Mouse (Mus musculus): ENCODE data around the gene Pnkp. TPM values are rescaled to one million over a fixed set of nuclear protein-coding genes. Genes with fewer than 3 reads are reported as not detected.
A peak's percentile ranks its signal among the peaks of the same experiment; 100 is the strongest.

Pnkp gene
- polyA plus RNA-seq, 1 experiment from 2014 or later, result 30.5 TPM

DNA sequence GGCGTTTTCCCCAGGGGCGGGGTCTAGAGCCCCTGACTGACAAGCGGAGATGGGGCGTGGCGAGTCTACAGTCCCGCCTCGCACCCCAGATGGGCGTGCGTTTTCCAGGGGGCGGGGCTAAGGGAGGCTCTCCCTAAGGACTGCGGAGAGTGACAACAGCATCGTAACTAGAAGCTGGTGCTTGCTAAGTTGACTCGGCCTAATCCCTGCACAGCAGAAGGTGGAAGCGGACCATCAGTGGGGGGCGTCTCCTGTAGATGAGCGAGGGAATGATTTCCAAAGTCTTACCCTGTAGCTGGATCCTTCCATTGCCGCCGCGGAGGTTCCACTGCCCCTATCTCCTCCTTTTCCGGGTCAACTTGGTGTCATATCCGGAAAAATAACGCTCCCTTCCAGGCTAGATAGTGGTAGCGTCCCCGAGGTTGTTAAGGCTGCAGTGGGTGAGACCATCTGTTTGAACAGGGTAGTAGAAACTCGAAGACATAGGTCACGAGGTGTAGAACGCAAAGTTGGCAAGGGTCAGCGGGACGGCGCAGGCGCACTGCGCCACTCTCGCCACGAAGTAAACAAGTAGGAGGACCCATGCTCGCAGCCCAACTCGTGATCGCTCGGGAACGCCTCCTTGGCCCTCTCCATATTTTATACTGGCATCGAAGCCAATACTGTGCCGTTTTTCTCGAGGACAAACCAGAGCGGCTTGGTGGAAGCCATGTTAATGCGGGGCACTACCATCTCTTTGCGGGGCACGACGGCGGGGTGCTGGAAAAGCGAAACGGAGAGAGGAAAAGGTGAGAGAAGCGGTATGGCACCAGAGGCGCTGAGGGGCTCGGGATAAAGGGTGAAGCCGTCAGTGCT, 8.2 kb upstream of the Pnkp start, which contains the start of the genes Akt1s1 and Tbc1d17:
TSS of gene Akt1s1 (plus strand) at position 431 of the 855 bp plus-strand sequence.
TSS of gene Tbc1d17 (minus strand) at position 519 of the 855 bp plus-strand sequence.
- H3K4me3 ChIP-seq, result peak within 1 kb of the TSS; percentile 86
- no peaks in the 10 kb centered on the region for H3K27me3 ChIP-seq (replicated peaks)
- H3K9me3 ChIP-seq, result no peaks in the 10 kb centered on the region
- H3K9ac ChIP-seq, result peak within 1 kb of the TSS; percentile 84
- WGBS, result under 1% methylated on average over 54 of the region's 54 CpGs
- ATAC-seq (replicated peaks), result peak; percentile 90
- peak within 1 kb of the TSS; percentile 70 for H3K4me2 ChIP-seq
- H3K4me1 ChIP-seq, result peaks cover 39% of the 10 kb centered on the region
- peak within 1 kb of the TSS; percentile 99 for H3K27ac ChIP-seq
- H3K36me3 ChIP-seq (replicated peaks), result peaks cover 32% of the 10 kb centered on the region

DNA sequence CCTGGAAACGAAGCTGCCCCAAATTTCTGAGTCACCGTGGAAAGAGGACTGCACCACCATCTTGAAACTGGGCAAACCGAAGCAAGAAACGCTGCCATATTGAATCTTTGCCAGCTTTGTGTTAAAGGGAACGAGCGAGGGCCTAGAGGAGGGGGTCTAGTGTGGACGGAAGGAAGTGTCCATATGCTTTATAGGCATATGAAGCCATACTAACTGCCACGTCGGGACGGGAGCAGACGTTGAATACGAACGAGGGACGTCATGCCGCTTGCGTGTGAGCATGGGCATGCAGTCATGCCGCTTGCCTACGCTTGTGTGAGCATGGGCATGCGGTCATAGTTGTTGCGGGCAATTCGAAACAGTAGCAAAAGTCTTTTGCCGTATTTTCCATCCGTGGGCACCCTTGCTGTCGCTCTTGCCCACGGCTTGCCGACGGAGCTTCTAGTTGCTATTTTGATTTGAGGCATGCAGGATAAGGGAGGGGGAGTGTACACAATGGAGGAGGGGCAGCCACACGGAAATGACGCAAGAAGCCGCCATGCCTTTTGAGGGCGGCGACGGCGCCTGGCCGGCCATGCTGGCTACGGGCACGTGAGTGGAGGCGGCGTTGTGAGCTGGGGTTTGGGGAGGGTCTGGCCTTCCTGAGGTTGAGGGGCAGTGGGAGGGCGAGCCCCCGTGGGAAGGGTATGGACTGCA, 7.4 kb upstream of the Pnkp start:
- Histone ChIP-seq H3K27ac (peak overlapping the region; percentile 99), H3K27me3 (replicated peaks) (no peaks in the 10 kb centered on the region), H3K9ac (peak overlapping the region; percentile 84), H3K9me3 (no peaks in the 10 kb centered on the region), H3K4me3 (peak overlapping the region; percentile 86), H3K4me2 (peak overlapping the region; percentile 70), H3K4me1 (peaks cover 46% of the 10 kb centered on the region), H3K36me3 (replicated peaks) (peaks cover 25% of the 10 kb centered on the region)
- under 1% methylated on average over 41 of the region's 41 CpGs for WGBS
- ATAC-seq (replicated peaks), result peak; percentile 85

DNA sequence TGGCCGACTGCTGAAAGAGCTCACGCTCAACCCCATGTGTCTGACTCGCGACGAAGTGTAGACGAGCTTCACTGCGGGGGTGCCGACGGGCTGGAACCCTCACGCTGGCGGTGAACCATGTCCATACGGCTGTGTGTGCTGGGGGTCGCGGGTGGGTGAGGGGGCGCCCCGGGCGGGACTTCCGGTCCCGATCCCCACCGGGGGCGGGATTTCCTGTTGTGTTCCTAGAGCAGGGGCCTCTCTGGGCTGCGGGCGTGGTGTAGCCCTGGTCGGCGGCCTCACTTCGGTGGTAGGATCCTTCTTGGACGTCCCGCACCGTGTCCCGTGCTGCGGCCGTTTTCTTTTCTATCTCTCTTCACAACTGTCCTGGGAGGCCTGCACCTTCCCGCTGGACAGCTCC, 6.8 kb upstream of the Pnkp start:
- H3K4me3 ChIP-seq, result peak overlapping the region; percentile 86
- H3K9ac ChIP-seq, result peak overlapping the region; percentile 84

GRCm38 (mm10) chr7:44850789-44851624, 5.9 kb upstream of the Pnkp start:
- Histone ChIP-seq H3K27ac (peak overlapping the region; percentile 99), H3K9ac (peak overlapping the region; percentile 84; the same call in 1 of the 2 replicates), H3K4me3 (peak overlapping the region; percentile 86), H3K27me3 (replicated peaks) (no peaks in the 10 kb centered on the region), H3K36me3 (replicated peaks) (peaks cover 11% of the 10 kb centered on the region), H3K9me3 (no peaks in the 10 kb centered on the region), H3K4me1 (peaks cover 58% of the 10 kb centered on the region), H3K4me2 (peak overlapping the region; percentile 70)
- no peak for ATAC-seq (replicated peaks)
- WGBS, result 80% methylated on average over 8 of the region's 8 CpGs

More for the DNA sequence above, 6.8 kb upstream of the Pnkp start:
- Histone ChIP-seq H3K27me3 (replicated peaks) (no peaks in the 10 kb centered on the region), H3K4me2 (peak overlapping the region; percentile 70), H3K36me3 (replicated peaks) (peaks cover 19% of the 10 kb centered on the region), H3K4me1 (peaks cover 52% of the 10 kb centered on the region), H3K27ac (peak overlapping the region; percentile 99), H3K9me3 (no peaks in the 10 kb centered on the region)
- ATAC-seq (replicated peaks), result peak; percentile 31
- under 1% methylated on average over 33 of the region's 33 CpGs for WGBS

GRCm38 (mm10) chr7:44851625-44852234, 5.2 kb upstream of the Pnkp start:
- H3K4me1 ChIP-seq, result peaks cover 61% of the 10 kb centered on the region
- WGBS, result 91% methylated on average over 12 of the region's 12 CpGs
- no peak overlapping the region for H3K4me3 ChIP-seq
- H3K36me3 ChIP-seq (replicated peaks), result peaks cover 8% of the 10 kb centered on the region; the same call in 1 of the 2 replicates
- no peaks in the 10 kb centered on the region for H3K9me3 ChIP-seq
- H3K27ac ChIP-seq, result no peak overlapping the region
- no peaks in the 10 kb centered on the region for H3K27me3 ChIP-seq (replicated peaks)
- no peak for ATAC-seq (replicated peaks)
- H3K9ac ChIP-seq, result no peak overlapping the region
- H3K4me2 ChIP-seq, result no peak overlapping the region

DNA sequence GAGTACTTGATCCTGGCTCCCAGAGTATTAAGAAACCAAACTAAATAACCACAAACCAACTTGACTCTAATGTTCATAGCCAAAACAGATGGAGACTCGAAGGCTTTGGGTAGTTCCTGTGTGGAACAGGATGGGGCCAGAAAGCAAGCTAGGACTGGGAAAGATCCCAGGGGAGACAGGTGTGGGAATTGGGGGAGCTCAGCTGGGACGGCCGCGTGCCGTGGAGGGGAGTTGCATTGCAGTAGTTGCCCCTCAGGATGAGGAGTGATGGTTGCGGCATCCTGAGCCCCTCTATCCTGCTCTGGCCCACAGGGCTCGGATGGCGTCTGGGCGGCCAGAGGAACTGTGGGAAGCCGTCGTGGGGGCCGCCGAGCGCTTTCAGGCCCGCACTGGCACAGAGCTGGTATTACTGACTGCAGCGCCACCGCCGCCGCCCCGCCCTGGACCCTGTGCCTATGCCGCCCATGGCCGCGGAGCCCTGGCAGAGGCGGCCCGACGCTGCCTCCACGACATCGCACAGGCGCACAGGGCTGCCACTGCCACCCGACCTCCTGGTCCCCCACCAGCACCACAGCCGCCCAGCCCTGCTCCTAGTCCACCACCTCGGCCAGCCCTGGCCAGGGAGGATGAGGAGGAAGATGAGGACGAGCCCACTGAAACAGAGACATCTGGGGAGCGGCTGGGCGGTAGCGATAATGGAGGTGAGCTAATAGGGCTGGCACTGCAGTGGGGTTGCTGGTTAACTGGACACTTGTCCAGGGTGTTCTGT, 4.5 kb upstream of the Pnkp start:
- H3K4me2 ChIP-seq, result no peak overlapping the region
- ATAC-seq (replicated peaks), result no peak
- H3K27ac ChIP-seq, result no peak overlapping the region
- H3K36me3 ChIP-seq (replicated peaks), result peaks cover 8% of the 10 kb centered on the region; the same call in 1 of the 2 replicates
- H3K9me3 ChIP-seq, result no peaks in the 10 kb centered on the region
- H3K4me3 ChIP-seq, result no peak overlapping the region
- peaks cover 55% of the 10 kb centered on the region for H3K4me1 ChIP-seq
- WGBS, result 92% methylated on average over 36 of the region's 36 CpGs
- H3K9ac ChIP-seq, result no peak overlapping the region
- H3K27me3 ChIP-seq (replicated peaks), result no peaks in the 10 kb centered on the region

DNA sequence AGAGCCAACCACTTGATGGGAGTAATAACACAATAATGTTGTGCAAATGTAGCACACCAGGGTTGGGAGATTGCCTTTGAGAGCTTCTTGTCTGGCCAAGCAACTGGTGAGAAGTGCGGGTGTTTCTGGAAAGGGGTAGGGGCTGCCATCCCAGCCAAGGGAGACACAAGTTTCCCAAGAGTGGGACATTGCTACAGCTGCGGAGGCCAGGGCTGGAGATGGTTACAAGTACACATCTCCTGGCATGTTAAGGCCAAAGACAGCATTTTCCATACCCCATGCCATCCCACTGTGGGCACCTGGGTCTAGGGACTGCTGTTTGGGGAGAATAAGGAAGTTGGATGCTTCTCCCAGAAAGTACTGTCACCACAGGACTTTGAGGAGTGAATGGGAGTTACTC, 3.9 kb upstream of the Pnkp start:
- no peak for ATAC-seq (replicated peaks)
- 98% methylated on average over 2 of the region's 2 CpGs for WGBS

DNA sequence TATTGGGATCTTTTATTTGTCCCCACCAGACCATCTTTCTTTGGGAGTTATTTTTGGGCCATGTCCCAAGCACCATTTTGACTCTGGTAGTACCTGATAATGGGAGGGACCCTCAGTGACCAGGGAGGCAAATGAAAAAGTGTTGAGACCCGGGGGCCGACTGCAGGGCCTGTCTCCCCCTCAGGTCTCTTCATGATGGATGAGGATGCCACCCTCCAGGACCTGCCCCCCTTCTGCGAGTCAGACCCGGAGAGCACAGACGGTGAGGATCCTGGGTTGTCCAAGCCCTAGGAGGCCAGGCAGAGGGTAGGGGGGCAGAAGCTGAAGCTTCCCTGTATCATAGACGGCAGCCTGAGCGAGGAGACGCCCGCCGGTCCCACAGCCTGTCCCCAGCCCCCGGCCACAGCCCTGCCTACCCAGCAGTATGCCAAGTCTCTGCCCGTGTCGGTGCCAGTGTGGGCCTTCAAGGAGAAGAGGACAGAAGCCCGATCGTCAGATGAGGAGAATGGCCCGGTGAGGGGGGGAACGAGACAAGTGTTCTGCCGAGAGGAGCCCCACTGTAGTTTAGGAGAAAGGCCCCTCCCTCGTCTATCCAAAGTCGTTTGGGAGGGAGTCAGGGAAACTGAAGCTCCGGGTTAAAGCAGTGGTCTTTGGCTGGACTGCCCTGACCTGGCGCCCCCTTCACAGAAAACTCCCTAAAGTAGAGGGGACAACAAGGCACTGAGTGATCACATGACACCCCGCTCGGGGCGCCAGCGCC, 3.2 kb upstream of the Pnkp start:
- Histone ChIP-seq H3K4me3 (peak overlapping the region; percentile 41), H3K27me3 (replicated peaks) (no peaks in the 10 kb centered on the region), H3K4me2 (peak overlapping the region; percentile 60), H3K4me1 (peaks cover 59% of the 10 kb centered on the region), H3K9ac (peak overlapping the region; percentile 47), H3K9me3 (no peaks in the 10 kb centered on the region), H3K27ac (peak overlapping the region; percentile 82), H3K36me3 (replicated peaks) (peaks cover 8% of the 10 kb centered on the region; the same call in 1 of the 2 replicates)
- ATAC-seq (replicated peaks), result no peak
- 39% methylated on average over 26 of the region's 26 CpGs for WGBS

More for the DNA sequence above, 3.9 kb upstream of the Pnkp start:
- H3K27ac ChIP-seq, result no peak overlapping the region
- H3K4me3 ChIP-seq, result no peak overlapping the region
- no peaks in the 10 kb centered on the region for H3K27me3 ChIP-seq (replicated peaks)
- H3K4me1 ChIP-seq, result peaks cover 55% of the 10 kb centered on the region
- H3K9me3 ChIP-seq, result no peaks in the 10 kb centered on the region
- H3K4me2 ChIP-seq, result no peak overlapping the region
- H3K36me3 ChIP-seq (replicated peaks), result peaks cover 8% of the 10 kb centered on the region; the same call in 1 of the 2 replicates
- H3K9ac ChIP-seq, result no peak overlapping the region

GRCm38 (mm10) chr7:44854356-44855031, 2.4 kb upstream of the Pnkp start:
- ATAC-seq (replicated peaks), result no peak

GRCm38 (mm10) chr7:44855036-44855435, 1.9 kb upstream of the Pnkp start:
- 32% methylated on average over 10 of the region's 10 CpGs for WGBS
- H3K4me2 ChIP-seq, result peak overlapping the region; percentile 60
- peaks cover 8% of the 10 kb centered on the region; the same call in 1 of the 2 replicates for H3K36me3 ChIP-seq (replicated peaks)
- H3K4me3 ChIP-seq, result peak overlapping the region; percentile 41
- peak overlapping the region; percentile 82 for H3K27ac ChIP-seq
- no peak for ATAC-seq (replicated peaks)
- H3K4me1 ChIP-seq, result peaks cover 59% of the 10 kb centered on the region
- peak overlapping the region; percentile 47; the same call in 1 of the 2 replicates for H3K9ac ChIP-seq
- H3K9me3 ChIP-seq, result no peaks in the 10 kb centered on the region
- no peaks in the 10 kb centered on the region for H3K27me3 ChIP-seq (replicated peaks)

More at GRCm38 (mm10) chr7:44854356-44855031, 2.4 kb upstream of the Pnkp start:
- under 1% methylated on average over 45 of the region's 45 CpGs for WGBS
- Histone ChIP-seq H3K36me3 (replicated peaks) (peaks cover 8% of the 10 kb centered on the region; the same call in 1 of the 2 replicates), H3K27me3 (replicated peaks) (no peaks in the 10 kb centered on the region), H3K9ac (peak overlapping the region; percentile 47), H3K9me3 (no peaks in the 10 kb centered on the region), H3K4me3 (peak overlapping the region; percentile 41), H3K27ac (peak overlapping the region; percentile 82), H3K4me1 (peaks cover 59% of the 10 kb centered on the region), H3K4me2 (peak overlapping the region; percentile 60)
